Mouse (Mus musculus) cerebellum, adult 2 months (tissue): ENCODE data around the gene Creg1.

Experiments
- CTCF ChIP-seq: fragments of 200-500 bp; IDR thresholded peaks from 2 replicates; pipeline ENCODE4 v1.5.1; 2011; ENCODE audit warnings: low read depth, mild to moderate bottlenecking, control low read depth, low read length, moderate library complexity, borderline replicate concordance; ENCODE audit not compliant: insufficient read depth
- POLR2A ChIP-seq: fragments of 200-500 bp; IDR thresholded peaks from 2 replicates; pipeline ENCODE4 v1.6.1; 2011; ENCODE audit warnings: low read length, control low read depth, borderline replicate concordance; ENCODE audit not compliant: insufficient read depth

GRCm38 (mm10) chr1:165762914-165763634 lies 472 bp upstream of the Creg1 start:
- TF ChIP-seq CTCF, result no peak
- no peak for TF ChIP-seq POLR2A
